Mouse (Mus musculus) left cerebral cortex, postnatal 14 days (tissue): ENCODE measurements around the gene Osbpl11. TPM values are rescaled to one million over a fixed set of nuclear protein-coding genes. Genes with fewer than 3 reads are reported as not detected.
"Not testable (repeated sequence)": the region's sequence is repeated elsewhere in the genome, so short reads cannot be mapped to it uniquely, and the experiment has no call there.

Source experiments
- DNase-seq, 2 experiments: peaks; one replicate each; pipeline ENCODE4 v3.0.0; 2021 to 2022; ENCODE audit warnings: low spot score in 2 of 2, mixed read lengths in 1 of 2
- intact Hi-C: fragments of 180-260 bp; cut with DNase I; formaldehyde crosslinking; loops from one replicate; pipeline ENCODE4 v1.15.1; 2025
- total RNA-seq, 2 experiments: library from RNA; stranded (reverse); gene quantifications; 2 replicates each; pipeline ENCODE4 v1.2.3; 2021

Gene Osbpl11
- total RNA-seq, 2 experiments from 2014 or later = 16.6 to 22.5 TPM

- DNase-seq, intact Hi-C loops: not testable (repeated sequence)
Observed at GRCm38 (mm10) chr16:33217553-33218085, 32.7 kb downstream of the Osbpl11 start.

DNA sequence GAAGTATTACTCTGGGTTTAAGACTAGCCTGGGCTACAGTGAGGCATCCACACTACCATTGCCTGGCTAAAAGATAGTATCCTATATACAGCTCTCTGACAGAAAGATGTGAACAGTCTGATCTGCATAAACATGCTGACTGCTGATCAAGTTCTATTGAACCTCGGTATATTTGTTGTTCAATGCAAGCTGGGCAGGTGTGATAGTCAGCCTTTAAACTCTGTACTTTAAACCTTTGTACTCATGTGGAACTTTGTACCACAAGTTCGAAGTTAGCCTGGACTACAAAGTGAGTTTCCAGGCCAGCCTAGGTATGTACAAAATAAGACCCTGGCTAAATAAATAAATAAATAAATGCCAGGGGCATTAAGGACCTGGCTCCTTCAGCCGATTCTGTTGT lies 37.6 kb downstream of the Osbpl11 start:
- intact Hi-C loops = no loop called here
- DNase-seq = no peak

DNA sequence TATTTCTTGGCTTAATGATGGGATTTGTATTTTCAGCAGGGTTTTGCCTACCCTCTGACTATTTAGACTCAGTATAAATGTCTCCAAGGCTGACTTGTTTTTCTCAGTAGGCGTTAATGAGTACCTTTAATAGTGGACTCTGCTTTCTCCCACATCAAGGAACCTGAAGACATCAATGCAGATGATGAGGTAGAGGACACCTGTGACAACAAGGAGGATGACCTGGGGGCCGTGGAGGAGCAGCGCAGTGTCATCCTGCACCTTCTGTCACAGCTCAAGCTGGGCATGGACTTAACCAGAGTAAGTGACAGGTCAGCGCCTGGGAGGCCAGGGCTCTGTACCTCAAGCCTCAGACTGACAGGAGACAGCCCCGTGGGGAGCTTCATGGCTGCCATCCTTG lies 39.5 kb downstream of the Osbpl11 start:
- intact Hi-C loops = no loop called here
- DNase-seq = no peak

GRCm38 (mm10) chr16:33234128-33234527 lies 49.3 kb downstream of the Osbpl11 start:
- DNase-seq = no peak
- intact Hi-C loops = no loop called here

- DNase-seq = no peak
- intact Hi-C loops = no loop called here
Observed at GRCm38 (mm10) chr16:33236151-33236550, 51.3 kb downstream of the Osbpl11 start.

- intact Hi-C loops = no loop called here
- no peak for DNase-seq
Observed at GRCm38 (mm10) chr16:33239305-33239704, 54.4 kb downstream of the Osbpl11 start.

- intact Hi-C loops = no loop called here
- DNase-seq = no peak
Observed at GRCm38 (mm10) chr16:33242046-33242445, 57.2 kb downstream of the Osbpl11 start.

DNA sequence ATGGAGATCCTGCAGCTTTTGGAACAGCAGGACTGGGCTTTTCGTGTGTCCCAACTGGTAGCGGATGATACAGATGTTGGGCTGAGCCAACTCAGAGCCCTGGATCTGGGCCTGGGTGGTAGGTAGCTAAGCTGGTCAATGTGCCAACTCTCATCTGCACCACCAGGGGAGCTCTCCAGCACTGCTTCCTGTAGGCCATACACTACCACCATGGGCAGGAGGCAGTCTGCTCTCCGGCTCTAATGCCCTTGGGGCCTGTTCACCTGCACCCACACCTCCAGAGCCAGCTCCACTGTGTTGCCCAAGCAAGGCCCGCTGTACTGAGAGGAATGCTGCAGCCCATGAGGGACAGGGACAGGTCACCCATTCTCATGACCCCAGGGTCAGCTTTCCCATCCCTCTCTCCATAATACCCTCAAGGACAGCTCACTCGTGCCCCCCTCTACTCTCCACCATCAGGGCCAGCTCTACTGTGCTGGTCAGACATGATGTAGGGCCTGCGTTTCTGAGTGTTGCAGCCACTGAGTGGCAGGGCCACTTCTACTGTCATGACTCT lies 59.3 kb downstream of the Osbpl11 start:
- intact Hi-C loops = no loop called here
- no peak for DNase-seq

DNA sequence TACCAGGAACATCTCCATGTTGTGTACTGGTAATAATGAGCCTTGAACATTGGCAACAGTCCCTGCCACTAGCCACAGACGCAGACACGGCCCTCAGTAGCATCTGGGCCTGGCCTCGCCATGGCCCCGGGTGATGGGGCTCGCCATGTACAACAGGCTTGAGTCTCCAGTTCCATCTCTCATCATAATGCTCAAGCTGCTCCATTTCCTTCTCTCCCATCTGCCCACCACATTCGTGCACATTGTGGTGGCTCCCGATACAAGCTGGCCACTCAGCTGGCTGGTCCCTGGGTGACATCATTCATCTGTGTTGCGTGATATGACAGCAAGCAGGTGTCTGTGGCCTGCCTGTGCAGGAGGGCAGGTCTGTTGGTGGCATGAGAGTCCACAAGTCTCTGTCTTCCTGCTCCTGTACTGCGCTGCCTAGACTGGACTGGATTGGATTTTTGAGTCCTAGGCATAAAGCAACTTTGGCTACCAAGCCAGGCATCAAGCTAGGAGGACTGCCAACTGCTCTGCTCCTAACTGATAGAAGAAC lies 60.1 kb downstream of the Osbpl11 start:
- intact Hi-C loops = no loop called here
- DNase-seq = no peak

DNA sequence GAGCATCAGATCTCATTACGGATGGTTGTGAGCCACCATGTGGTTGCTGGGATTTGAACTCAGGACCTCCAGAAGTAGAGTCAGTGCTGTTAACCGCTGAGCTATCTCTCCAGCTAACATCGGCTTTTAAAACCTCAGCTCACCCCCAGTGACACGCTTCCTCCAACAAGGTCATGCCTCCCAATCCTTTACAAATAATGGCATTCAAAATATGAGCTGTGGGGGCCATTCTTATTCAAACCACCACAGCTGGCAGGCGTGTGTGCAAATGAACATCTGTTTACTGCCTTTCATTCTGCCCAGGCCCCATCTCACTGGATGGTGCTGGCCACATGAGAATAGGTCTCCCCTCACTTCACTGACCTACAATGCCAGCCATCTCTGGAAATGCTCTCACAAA lies 61.7 kb downstream of the Osbpl11 start:
- intact Hi-C loops = no loop called here
- DNase-seq = no peak

DNA sequence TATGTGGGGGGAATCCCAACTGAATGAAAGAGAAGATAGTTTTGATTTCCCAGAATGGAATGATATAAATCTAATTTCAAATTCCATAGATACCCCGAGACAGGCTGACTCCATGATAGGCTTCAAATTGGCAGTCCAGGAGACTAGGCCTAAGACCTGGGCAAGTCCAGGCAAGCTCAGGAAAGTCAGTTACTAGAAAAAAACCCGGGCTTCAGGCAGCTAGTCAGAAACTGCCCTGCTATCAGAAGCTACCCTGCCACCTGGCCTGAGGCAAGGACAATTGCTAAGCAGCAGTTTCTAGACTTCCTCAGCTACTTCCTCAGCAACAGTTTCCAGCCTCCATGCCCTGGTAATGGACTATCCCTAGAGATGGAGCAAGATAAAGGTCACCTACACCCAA lies 62.1 kb downstream of the Osbpl11 start:
- intact Hi-C loops = no loop called here
- no peak for DNase-seq

GRCm38 (mm10) chr16:33250651-33251120 lies 65.8 kb downstream of the Osbpl11 start:
- DNase-seq = no peak
- intact Hi-C loops = no loop called here

- intact Hi-C loops = no loop called here
- peak; percentile 91 to 94 for DNase-seq
Observed at GRCm38 (mm10) chr16:33251194-33252051, 66.6 kb downstream of the Osbpl11 start, which contains the start of gene Snx4. Gene Snx4, plus strand, starts transcription at chr16:33251442.

GRCm38 (mm10) chr16:33255601-33256000 lies 70.7 kb downstream of the Osbpl11 start:
- intact Hi-C loops = no loop called here
- no peak for DNase-seq

DNA sequence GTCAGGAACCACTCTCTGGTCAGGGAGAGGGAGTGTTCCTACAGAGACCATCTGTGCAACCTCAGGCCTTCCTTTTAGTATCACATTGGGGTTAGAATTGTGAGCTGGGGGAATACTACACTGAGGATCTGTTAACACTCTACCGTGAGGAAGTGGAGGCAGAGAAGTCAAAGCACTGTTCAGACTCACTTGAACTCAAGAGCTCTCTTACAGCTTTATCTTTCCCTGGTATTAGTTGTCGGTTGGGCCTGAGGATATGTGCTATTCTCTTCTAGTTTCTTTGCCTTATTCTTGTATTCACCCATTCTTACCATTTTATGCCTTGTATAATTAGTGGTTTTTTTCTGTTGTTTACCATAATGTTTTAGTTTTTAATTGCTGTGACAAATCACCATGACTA lies 73.7 kb downstream of the Osbpl11 start:
- intact Hi-C loops = no loop called here
- no peak for DNase-seq

- DNase-seq = no peak
- intact Hi-C loops = no loop called here
Observed at GRCm38 (mm10) chr16:33259824-33260223, 75.0 kb downstream of the Osbpl11 start.

GRCm38 (mm10) chr16:33260825-33261224 lies 76.0 kb downstream of the Osbpl11 start:
- peak in 1 of 2 experiments; percentile 18 for DNase-seq
- intact Hi-C loops = no loop called here

DNA sequence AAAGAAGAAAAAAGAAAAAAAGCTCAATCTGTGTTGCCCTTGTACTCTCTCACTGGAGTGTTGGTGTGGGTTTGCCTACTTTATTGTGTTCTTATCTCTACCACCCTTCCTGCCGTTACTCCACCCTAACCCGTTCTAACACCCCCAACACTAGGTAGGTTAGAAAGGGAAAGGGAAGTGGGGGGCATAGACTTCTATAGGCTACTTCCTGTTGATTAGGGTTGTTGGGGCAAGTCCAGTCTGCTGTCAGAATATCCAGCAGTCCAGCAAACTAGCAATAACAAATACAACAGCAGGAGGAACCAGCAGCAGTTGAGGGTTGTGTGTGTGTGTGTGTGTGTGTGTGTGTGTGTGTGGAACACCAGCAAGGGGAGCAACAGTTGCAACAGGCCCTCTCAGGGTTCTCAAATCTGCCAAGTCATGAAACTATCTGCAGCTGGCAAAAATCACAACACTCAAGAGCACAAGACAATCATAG lies 76.8 kb downstream of the Osbpl11 start:
- intact Hi-C loops = no loop called here
- no peak for DNase-seq

GRCm38 (mm10) chr16:33262096-33262495 lies 77.2 kb downstream of the Osbpl11 start:
- DNase-seq = no peak

GRCm38 (mm10) chr16:33267616-33268253 lies 82.9 kb downstream of the Osbpl11 start:
- no peak for DNase-seq
- intact Hi-C loops = no loop called here

More at GRCm38 (mm10) chr16:33262096-33262495, 77.2 kb downstream of the Osbpl11 start:
- intact Hi-C loops = no loop called here
